Mouse (Mus musculus) brain, embryonic 14.5 days (tissue): ENCODE data around the gene Plekha8. TPM values are rescaled to one million over a fixed set of nuclear protein-coding genes. Genes with fewer than 3 reads are reported as not detected.

ENCODE experiments used
- DNase-seq: peaks from one replicate; pipeline ENCODE4 v3.0.0-alpha.2; 2011; ENCODE audit warnings: low read depth
- CTCF ChIP-seq: fragments of 200-500 bp; IDR thresholded peaks from 2 replicates; pipeline ENCODE4 v1.5.1; 2012; ENCODE audit warnings: inconsistent platforms, mild to moderate bottlenecking, moderate library complexity, borderline replicate concordance; ENCODE audit not compliant: insufficient read depth, insufficient read length; ENCODE audit errors: extremely low read depth
- POLR2A ChIP-seq: fragments of 200-500 bp; IDR thresholded peaks from 2 replicates; pipeline ENCODE4 v1.6.1; 2012; ENCODE audit warnings: mild to moderate bottlenecking, inconsistent platforms, borderline replicate concordance; ENCODE audit not compliant: poor library complexity, insufficient read depth, insufficient read length, severe bottlenecking; ENCODE audit errors: extremely low read depth
- polyA plus RNA-seq: library from polyadenylated mRNA; depleted of rRNA; stranded (reverse); fragments of >200 nt; gene quantifications from 2 replicates; pipeline ENCODE4 v1.2.3, GENCODE M21; 2012; rRNA removed

Plekha8 gene
- polyA plus RNA-seq, 1 experiment, result 16.5 TPM

DNA sequence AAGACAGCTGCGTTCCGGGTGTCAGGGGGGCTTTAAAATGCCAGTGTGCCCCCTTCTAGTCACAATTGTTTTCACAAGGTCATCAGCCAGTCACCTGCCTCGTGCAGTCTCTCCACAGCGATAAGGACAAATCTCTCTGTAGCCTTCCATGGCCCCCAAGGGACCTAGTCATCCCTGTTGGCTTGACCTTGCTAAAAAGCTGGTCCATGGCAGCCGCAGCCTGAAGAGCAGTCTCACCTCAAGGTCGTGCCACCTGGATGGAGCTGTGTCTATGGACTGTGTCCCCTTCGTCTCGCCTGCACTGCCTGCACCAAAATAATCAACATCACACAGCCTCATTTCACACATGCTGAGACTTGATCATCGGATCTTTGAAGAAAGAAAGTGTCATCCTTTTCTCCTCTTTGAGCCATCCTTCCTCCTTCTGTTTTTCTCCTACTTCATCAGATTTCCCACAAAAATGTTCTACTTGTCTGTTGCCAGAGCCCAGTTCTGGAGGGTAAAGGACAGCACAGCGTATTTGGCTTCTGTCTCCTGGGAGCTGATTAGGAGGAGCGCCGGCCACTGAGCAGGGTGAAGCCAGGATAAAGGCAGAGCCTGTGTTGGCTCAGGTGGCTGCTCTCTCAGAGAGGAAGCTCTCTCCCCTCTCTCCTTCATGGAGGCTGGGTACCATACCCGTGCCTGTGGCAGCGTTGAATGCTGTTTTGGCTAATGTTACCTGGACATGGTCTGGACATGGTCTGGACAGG is 96.6 kb downstream of the Plekha8 start:
- TF ChIP-seq POLR2A (no peak), CTCF (no peak)
- no peak for DNase-seq

DNA sequence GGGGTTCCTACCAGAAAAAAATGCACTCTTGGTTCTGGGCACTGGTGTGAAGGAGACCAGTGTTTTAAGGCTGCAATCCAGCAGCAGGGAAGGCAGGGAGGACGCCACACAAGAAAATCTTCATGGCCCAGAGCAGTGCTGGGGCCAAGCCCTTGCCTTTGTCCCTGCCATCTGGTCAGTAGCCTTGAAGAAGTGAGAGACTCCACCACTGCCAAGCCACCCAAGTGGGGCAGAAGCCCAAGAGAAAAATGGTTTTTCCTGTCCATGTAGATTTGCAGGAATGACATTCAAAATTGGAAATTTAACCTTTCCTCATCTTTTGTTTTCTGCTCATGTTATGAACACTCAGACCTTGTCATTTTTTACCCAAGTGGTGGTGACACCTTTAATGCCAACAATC is 97.3 kb downstream of the Plekha8 start:
- TF ChIP-seq CTCF, result no peak
- DNase-seq, result no peak

DNA sequence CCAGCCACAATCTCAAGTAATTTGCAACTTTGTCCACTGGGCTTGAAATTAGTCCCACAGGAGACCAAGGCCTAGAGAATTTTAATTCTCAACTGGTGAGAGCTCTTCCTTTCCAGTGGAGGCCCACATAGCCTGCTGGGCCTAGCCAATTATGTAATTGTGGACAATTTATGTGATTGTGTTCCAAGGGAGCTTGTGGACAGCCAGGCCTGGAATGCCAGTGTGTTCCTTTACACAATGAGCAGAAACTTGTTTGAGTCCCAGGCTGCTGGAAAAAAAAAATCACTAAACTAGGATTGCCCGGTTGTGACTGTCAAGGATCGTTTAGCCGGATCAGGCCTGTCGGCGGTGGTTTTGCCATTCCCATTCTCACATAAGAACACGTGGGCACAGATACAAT is 98.4 kb downstream of the Plekha8 start:
- TF ChIP-seq CTCF (no peak), POLR2A (no peak)
- no peak for DNase-seq

Other genes starting within 250 kb of the Plekha8 start
- gene Wipf3, start 165.5 kb upstream of the Plekha8 start, polyA plus RNA-seq, result 6.6 and 11.1 TPM in 2 replicates
- gene Scrn1, start 28.6 kb upstream of the Plekha8 start, polyA plus RNA-seq, result 72.0 and 92.9 TPM in 2 replicates
- gene Fkbp14, start 2.2 kb downstream of the Plekha8 start, polyA plus RNA-seq, result 11.6 and 12.2 TPM in 2 replicates
- gene Mturn, start 86.5 kb downstream of the Plekha8 start, polyA plus RNA-seq, result 50.6 and 72.2 TPM in 2 replicates
- gene Znrf2, start 221.8 kb downstream of the Plekha8 start, polyA plus RNA-seq, result 19.3 and 19.6 TPM in 2 replicates